Mouse (Mus musculus) layer of hippocampus, postnatal 14 days (tissue): ENCODE data around the gene Mc1r. TPM values are rescaled to one million over a fixed set of nuclear protein-coding genes. Genes with fewer than 3 reads are reported as not detected.

ENCODE experiments used
- total RNA-seq, 2 experiments: library from RNA; stranded (reverse); gene quantifications; 2 replicates each; pipeline ENCODE4 v1.2.3; 2021

Mc1r gene
- total RNA-seq, 2 experiments from 2014 or later, result 0.10 TPM; not detected in 1

Other genes with a start within 250 kb of the Mc1r start
- 1 to 10 TPM; 2.2 to 2.9 TPM for gene Sult5a1, start 248.8 kb upstream of the Mc1r start, total RNA-seq
- under 1 TPM; 0.50 to 0.71 TPM for gene Dpep1, start 220.9 kb upstream of the Mc1r start, total RNA-seq
- gene Chmp1a, start 194.3 kb upstream of the Mc1r start, total RNA-seq, result 100 to 1,000 TPM; 114 to 131 TPM
- gene Spata33, start 194.3 kb upstream of the Mc1r start, total RNA-seq, result 10 to 100 TPM in 1 of 2 experiments, 1 to 10 TPM in 1; 9.5 to 10.6 TPM
- 10 to 100 TPM; 74.0 to 82.4 TPM for gene Cdk10, start 182.3 kb upstream of the Mc1r start, total RNA-seq
- 100 to 1,000 TPM; 106 to 111 TPM for gene Spata2l, start 170.9 kb upstream of the Mc1r start, total RNA-seq
- 10 to 100 TPM; 22.4 to 23.3 TPM for gene Zfp276, start 152.9 kb upstream of the Mc1r start, total RNA-seq
- 10 to 100 TPM; 56.3 to 58.0 TPM for gene Vps9d1, start 152.8 kb upstream of the Mc1r start, total RNA-seq
- gene Fanca, start 88.5 kb upstream of the Mc1r start, total RNA-seq, result 1 to 10 TPM; 2.6 to 5.3 TPM
- 10 to 100 TPM; 15.4 to 15.6 TPM for gene Spire2, start 74.4 kb upstream of the Mc1r start, total RNA-seq
- gene Tcf25, start 33.4 kb upstream of the Mc1r start, total RNA-seq, result 100 to 1,000 TPM; 490 to 516 TPM
- 100 to 1,000 TPM; 559 to 591 TPM for gene Tubb3, start 4.3 kb downstream of the Mc1r start, total RNA-seq
- gene Def8, start 16.4 kb downstream of the Mc1r start, total RNA-seq, result 10 to 100 TPM; 72.0 to 78.2 TPM
- gene Afg3l1, start 70.8 kb downstream of the Mc1r start, total RNA-seq, result 10 to 100 TPM; 31.2 to 32.5 TPM
- gene Dbndd1, start 108.4 kb downstream of the Mc1r start, total RNA-seq, result 10 to 100 TPM in 1 of 2 experiments, 1 to 10 TPM in 1; 9.9 to 13.8 TPM
- 10 to 100 TPM; 31.7 to 31.8 TPM for gene Gas8, start 111.7 kb downstream of the Mc1r start, total RNA-seq
- gene Rhou, start 246.8 kb downstream of the Mc1r start, total RNA-seq, result 10 to 100 TPM; 44.7 to 46.3 TPM